Mouse (Mus musculus): ENCODE results near the gene Cdpf1. TPM values are rescaled to one million over a fixed set of nuclear protein-coding genes. Genes with fewer than 3 reads are reported as not detected.

The Cdpf1 gene
- polyA plus RNA-seq, 1 experiment from 2014 or later, result 20.7 TPM

DNA sequence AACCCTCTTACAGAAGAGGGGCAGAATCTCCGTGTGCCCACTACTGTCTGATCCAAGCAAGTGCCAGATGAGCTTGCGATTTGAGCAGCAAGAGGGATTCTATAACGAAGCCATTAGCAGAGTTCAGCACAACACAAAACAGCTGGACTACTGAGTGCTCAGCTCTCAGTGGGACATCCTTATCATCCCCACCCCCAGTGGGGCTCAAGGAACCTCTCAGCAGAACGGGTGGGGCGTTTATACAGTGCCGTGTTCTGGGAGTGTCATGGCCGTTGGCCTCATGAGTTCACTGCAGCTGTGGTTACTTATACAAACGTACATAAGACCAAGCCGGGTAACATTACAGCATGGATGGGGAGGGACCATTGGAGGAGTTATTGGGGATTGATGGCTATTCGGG, 1.9 kb upstream of the Cdpf1 start:
- no peaks in the 10 kb centered on the region for H3K9me3 ChIP-seq (ENCODE audit: control insufficient read depth, low read length)
- H3K36me3 ChIP-seq (ENCODE audit: control insufficient read depth, insufficient read depth, low read length), result no peaks in the 10 kb centered on the region
- WGBS, result 80% methylated on average over 10 of the region's 10 CpGs
- no peak overlapping the region for H3K4me3 ChIP-seq (ENCODE audit: low read depth, low read length)
- H3K4me2 ChIP-seq (ENCODE audit: low read depth, low read length, severe bottlenecking), result no peak overlapping the region
- DNase-seq (ENCODE audit: low spot score), result no peak
- H3K9ac ChIP-seq (ENCODE audit: low read length), result no peak overlapping the region
- ATAC-seq (replicated peaks; ENCODE audit: low FRiP score), result no peak
- H3K27me3 ChIP-seq (ENCODE audit: control insufficient read depth, insufficient read depth, low read length), result no peaks in the 10 kb centered on the region
- H3K27ac ChIP-seq (ENCODE audit: low read depth, low read length), result no peak overlapping the region
- H3K4me1 ChIP-seq (replicated peaks; ENCODE audit: control insufficient read depth, insufficient read depth, low read length), result peaks cover 6% of the 10 kb centered on the region; the same call in 1 of the 2 replicates

DNA sequence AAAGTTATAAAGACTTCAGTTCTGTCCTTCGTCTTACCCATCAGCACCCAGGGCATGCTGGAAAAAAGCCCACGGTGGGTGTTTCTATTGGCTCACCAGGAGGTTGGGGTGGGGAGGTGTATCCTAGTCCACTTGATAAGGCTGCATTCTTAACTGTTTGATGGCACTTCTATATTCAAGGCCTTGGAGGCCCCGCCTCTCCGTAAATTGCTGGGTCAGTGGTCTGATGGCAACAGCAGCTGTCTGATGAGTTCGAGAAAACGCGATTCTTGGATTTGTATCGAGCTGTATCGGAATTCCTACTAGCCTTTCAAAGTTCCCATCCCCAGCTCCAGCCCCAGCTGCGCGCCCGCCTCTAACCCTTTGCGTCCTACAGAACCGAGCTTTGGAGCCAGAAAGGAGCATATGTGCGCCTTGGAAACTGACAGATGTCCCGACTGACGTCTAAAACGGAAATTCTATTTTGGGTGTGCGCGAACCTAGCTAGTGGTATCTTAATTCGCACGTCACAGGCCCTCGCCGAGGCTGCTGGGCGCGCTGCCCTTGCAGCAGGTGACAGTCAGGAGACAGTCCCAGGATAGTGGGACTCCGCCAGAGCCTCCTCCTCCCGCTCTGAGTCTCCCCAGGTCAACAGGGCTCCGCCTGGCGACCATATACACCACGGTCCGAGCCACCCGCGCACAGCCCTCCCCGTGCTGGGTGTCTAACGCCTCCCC, 533 bp downstream of the Cdpf1 start:
- DNase-seq (ENCODE audit: low spot score) (no peak), ATAC-seq (replicated peaks; ENCODE audit: low FRiP score) (peak; percentile 86)
- 7% methylated on average over 36 of the region's 36 CpGs for WGBS

DNA sequence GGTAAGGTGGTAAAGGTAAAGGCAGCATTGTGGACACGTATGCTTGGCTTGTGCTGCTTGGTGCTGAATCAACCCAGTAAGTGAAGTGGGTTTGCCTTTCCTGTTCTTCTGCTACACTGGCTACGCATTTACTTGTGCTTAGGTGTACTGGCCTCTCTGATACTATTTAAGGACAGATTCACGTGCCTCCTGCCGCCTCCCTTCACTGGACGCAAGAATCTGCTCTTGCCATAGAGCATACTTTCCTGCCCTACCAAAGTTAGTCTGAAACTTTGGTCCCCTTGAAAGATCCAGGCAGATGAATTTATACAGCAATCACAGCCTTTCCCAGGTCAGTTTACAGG, 1.1 kb downstream of the Cdpf1 start:
- no peak overlapping the region for H3K27ac ChIP-seq (ENCODE audit: low read depth, low read length)
- no peaks in the 10 kb centered on the region for H3K9me3 ChIP-seq (ENCODE audit: control insufficient read depth, low read length)
- ATAC-seq (replicated peaks; ENCODE audit: low FRiP score) (no peak), DNase-seq (ENCODE audit: low spot score) (no peak)
- WGBS, result 86% methylated on average over 5 of the region's 5 CpGs
- peak overlapping the region; percentile 58 for H3K4me3 ChIP-seq (ENCODE audit: low read depth, low read length)
- peaks cover 6% of the 10 kb centered on the region; the same call in 1 of the 2 replicates for H3K4me1 ChIP-seq (replicated peaks; ENCODE audit: control insufficient read depth, insufficient read depth, low read length)
- H3K9ac ChIP-seq (ENCODE audit: low read length), result peak overlapping the region; percentile 81
- peak overlapping the region; percentile 84; the same call in 1 of the 2 replicates for H3K4me2 ChIP-seq (ENCODE audit: low read depth, low read length, severe bottlenecking)
- H3K36me3 ChIP-seq (ENCODE audit: control insufficient read depth, insufficient read depth, low read length), result no peaks in the 10 kb centered on the region
- no peaks in the 10 kb centered on the region for H3K27me3 ChIP-seq (ENCODE audit: control insufficient read depth, insufficient read depth, low read length)

More for the DNA sequence above, 533 bp downstream of the Cdpf1 start:
- peak overlapping the region; percentile 81 for H3K9ac ChIP-seq (ENCODE audit: low read length)
- no peaks in the 10 kb centered on the region for H3K9me3 ChIP-seq (ENCODE audit: control insufficient read depth, low read length)
- H3K27ac ChIP-seq (ENCODE audit: low read depth, low read length), result no peak overlapping the region; the same call in 1 of the 2 replicates
- peak overlapping the region; percentile 58 for H3K4me3 ChIP-seq (ENCODE audit: low read depth, low read length)
- peaks cover 6% of the 10 kb centered on the region; the same call in 1 of the 2 replicates for H3K4me1 ChIP-seq (replicated peaks; ENCODE audit: control insufficient read depth, insufficient read depth, low read length)
- no peaks in the 10 kb centered on the region for H3K36me3 ChIP-seq (ENCODE audit: control insufficient read depth, insufficient read depth, low read length)
- H3K27me3 ChIP-seq (ENCODE audit: control insufficient read depth, insufficient read depth, low read length), result no peaks in the 10 kb centered on the region
- peak overlapping the region; percentile 84 for H3K4me2 ChIP-seq (ENCODE audit: low read depth, low read length, severe bottlenecking)

DNA sequence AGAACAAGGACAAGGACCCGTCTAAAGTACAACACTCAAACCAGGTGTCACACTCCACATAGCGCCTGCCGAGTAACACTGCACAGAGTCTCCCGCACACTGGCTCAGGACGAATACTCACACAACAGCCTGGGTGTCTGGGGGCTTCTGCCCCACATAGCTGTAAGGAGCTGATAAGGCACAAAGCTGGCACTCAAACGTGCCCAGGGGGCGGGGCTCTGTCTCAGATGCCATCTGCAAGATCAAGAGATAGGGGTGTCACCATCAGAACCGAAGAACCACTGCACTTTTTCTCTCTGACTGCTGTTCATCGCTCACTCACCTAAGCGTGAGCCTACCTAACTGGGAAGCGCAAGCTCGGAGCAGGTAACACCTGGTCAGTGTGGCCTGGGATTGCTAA, 2.4 kb downstream of the Cdpf1 start:
- Histone ChIP-seq H3K4me3 (ENCODE audit: low read depth, low read length) (no peak overlapping the region), H3K36me3 (ENCODE audit: control insufficient read depth, insufficient read depth, low read length) (no peaks in the 10 kb centered on the region), H3K9me3 (ENCODE audit: control insufficient read depth, low read length) (no peaks in the 10 kb centered on the region), H3K4me1 (replicated peaks; ENCODE audit: control insufficient read depth, insufficient read depth, low read length) (peaks cover 6% of the 10 kb centered on the region; the same call in 1 of the 2 replicates), H3K27me3 (ENCODE audit: control insufficient read depth, insufficient read depth, low read length) (no peaks in the 10 kb centered on the region), H3K9ac (ENCODE audit: low read length) (no peak overlapping the region), H3K27ac (ENCODE audit: low read depth, low read length) (no peak overlapping the region), H3K4me2 (ENCODE audit: low read depth, low read length, severe bottlenecking) (no peak overlapping the region)
- no peak for DNase-seq (ENCODE audit: low spot score)
- 89% methylated on average over 12 of the region's 12 CpGs for WGBS
- no peak for ATAC-seq (replicated peaks; ENCODE audit: low FRiP score)

DNA sequence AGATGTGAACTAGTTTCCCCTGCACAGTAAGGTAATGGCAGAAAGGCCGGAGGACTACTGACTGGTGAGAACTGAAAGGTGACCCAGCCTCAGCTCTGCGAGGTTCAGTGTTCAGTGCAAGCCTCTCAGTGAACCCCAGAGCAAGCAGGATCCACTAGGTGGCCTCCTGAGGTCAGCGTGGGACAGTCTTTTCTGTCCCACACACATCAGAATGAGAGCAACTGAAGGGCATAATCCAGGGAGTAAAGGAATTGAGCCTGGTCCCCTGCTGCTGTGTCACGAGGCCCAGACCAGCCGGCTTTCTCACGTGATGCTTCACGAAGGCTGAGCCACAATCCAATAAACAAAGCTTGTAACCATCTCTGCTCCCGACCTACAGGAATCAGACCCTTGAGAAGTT, 3.1 kb downstream of the Cdpf1 start:
- no peak overlapping the region for H3K4me2 ChIP-seq (ENCODE audit: low read depth, low read length, severe bottlenecking)
- H3K9me3 ChIP-seq (ENCODE audit: control insufficient read depth, low read length), result no peaks in the 10 kb centered on the region
- no peaks in the 10 kb centered on the region for H3K27me3 ChIP-seq (ENCODE audit: control insufficient read depth, insufficient read depth, low read length)
- H3K27ac ChIP-seq (ENCODE audit: low read depth, low read length), result no peak overlapping the region
- H3K4me3 ChIP-seq (ENCODE audit: low read depth, low read length), result no peak overlapping the region
- DNase-seq (ENCODE audit: low spot score) (no peak), ATAC-seq (replicated peaks; ENCODE audit: low FRiP score) (no peak)
- peaks cover 6% of the 10 kb centered on the region; the same call in 1 of the 2 replicates for H3K4me1 ChIP-seq (replicated peaks; ENCODE audit: control insufficient read depth, insufficient read depth, low read length)
- H3K9ac ChIP-seq (ENCODE audit: low read length), result no peak overlapping the region
- 48% methylated on average over 8 of the region's 8 CpGs for WGBS
- no peaks in the 10 kb centered on the region for H3K36me3 ChIP-seq (ENCODE audit: control insufficient read depth, insufficient read depth, low read length)

DNA sequence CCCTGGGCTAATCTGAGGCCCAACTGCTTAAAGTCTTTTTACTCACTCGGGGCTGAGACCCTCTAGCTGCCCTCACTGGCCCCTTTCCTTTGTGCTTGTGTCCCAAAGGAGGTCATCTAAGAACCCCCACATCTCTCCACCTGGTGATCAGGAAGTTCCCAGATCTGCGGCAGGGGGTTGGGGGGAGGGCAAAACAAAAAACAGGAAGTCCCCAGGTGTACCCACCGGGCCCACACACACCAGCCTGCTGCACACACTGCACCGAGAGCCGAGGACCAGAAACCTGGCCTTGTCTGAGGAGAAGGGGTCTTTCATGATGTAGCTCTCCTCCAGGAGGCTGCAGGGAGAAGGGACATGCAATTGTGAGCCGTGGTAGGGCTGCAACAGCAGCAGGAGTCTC, 3.5 kb downstream of the Cdpf1 start:
- Histone ChIP-seq H3K4me1 (replicated peaks; ENCODE audit: control insufficient read depth, insufficient read depth, low read length) (peaks cover 6% of the 10 kb centered on the region; the same call in 1 of the 2 replicates), H3K36me3 (ENCODE audit: control insufficient read depth, insufficient read depth, low read length) (no peaks in the 10 kb centered on the region), H3K27me3 (ENCODE audit: control insufficient read depth, insufficient read depth, low read length) (no peaks in the 10 kb centered on the region), H3K4me3 (ENCODE audit: low read depth, low read length) (no peak overlapping the region), H3K9me3 (ENCODE audit: control insufficient read depth, low read length) (no peaks in the 10 kb centered on the region), H3K27ac (ENCODE audit: low read depth, low read length) (no peak overlapping the region), H3K4me2 (ENCODE audit: low read depth, low read length, severe bottlenecking) (no peak overlapping the region), H3K9ac (ENCODE audit: low read length) (no peak overlapping the region)
- 74% methylated on average over 6 of the region's 6 CpGs for WGBS
- ATAC-seq (replicated peaks; ENCODE audit: low FRiP score) (no peak), DNase-seq (ENCODE audit: low spot score) (no peak)

DNA sequence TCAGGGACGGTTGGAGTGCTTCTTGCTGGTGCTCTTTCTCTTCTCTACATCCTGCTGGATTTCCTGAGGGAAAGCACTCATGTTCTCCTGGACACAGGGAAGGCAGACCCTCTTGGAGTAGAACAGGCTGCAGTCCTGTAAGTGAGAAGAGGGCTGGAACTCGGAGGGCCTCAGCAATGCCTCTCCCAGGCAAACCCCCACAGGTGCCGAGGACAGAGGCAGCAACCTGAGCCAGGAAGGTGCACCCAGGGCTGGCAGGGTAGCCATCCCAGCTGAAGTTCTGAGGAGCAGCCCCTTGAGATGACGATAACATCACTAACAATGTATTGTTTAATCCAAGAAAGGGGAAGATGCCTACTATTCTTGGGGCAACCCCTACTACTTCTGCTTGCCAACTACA, 4.1 kb downstream of the Cdpf1 start:
- H3K9ac ChIP-seq (ENCODE audit: low read length), result no peak overlapping the region
- WGBS, result 86% methylated on average over 4 of the region's 4 CpGs
- no peaks in the 10 kb centered on the region for H3K36me3 ChIP-seq (ENCODE audit: control insufficient read depth, insufficient read depth, low read length)
- H3K27ac ChIP-seq (ENCODE audit: low read depth, low read length), result no peak overlapping the region
- H3K27me3 ChIP-seq (ENCODE audit: control insufficient read depth, insufficient read depth, low read length), result no peaks in the 10 kb centered on the region
- no peaks in the 10 kb centered on the region for H3K9me3 ChIP-seq (ENCODE audit: control insufficient read depth, low read length)
- H3K4me1 ChIP-seq (replicated peaks; ENCODE audit: control insufficient read depth, insufficient read depth, low read length), result peaks cover 6% of the 10 kb centered on the region; the same call in 1 of the 2 replicates
- DNase-seq (ENCODE audit: low spot score) (no peak), ATAC-seq (replicated peaks; ENCODE audit: low FRiP score) (no peak)
- no peak overlapping the region for H3K4me2 ChIP-seq (ENCODE audit: low read depth, low read length, severe bottlenecking)
- no peak overlapping the region for H3K4me3 ChIP-seq (ENCODE audit: low read depth, low read length)

DNA sequence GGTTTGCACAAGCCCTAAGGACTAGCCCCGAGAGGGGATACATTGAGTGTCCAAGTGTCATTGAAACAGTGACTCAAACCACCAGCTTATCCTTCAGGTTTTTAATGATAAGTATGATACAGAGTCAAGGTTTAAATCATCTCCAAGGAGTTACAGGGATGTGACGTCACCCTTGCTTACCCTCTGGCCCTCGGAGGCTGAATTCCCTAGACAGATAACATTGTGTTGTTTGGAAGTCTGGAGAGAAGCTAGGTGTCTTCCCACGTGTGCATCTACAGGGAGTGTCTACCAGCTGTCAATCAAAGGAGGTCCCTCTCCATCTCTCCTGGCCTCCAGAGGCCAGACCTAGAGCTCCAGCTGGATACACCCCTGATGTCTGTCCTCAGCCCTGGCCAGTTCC, 4.6 kb downstream of the Cdpf1 start:
- H3K27ac ChIP-seq (ENCODE audit: low read depth, low read length), result no peak overlapping the region
- no peaks in the 10 kb centered on the region for H3K27me3 ChIP-seq (ENCODE audit: control insufficient read depth, insufficient read depth, low read length)
- no peaks in the 10 kb centered on the region for H3K9me3 ChIP-seq (ENCODE audit: control insufficient read depth, low read length)
- no peaks in the 10 kb centered on the region for H3K36me3 ChIP-seq (ENCODE audit: control insufficient read depth, insufficient read depth, low read length)
- no peak overlapping the region for H3K4me3 ChIP-seq (ENCODE audit: low read depth, low read length)
- H3K4me2 ChIP-seq (ENCODE audit: low read depth, low read length, severe bottlenecking), result no peak overlapping the region
- 88% methylated on average over 4 of the region's 4 CpGs for WGBS
- peaks cover 6% of the 10 kb centered on the region; the same call in 1 of the 2 replicates for H3K4me1 ChIP-seq (replicated peaks; ENCODE audit: control insufficient read depth, insufficient read depth, low read length)
- no peak for ATAC-seq (replicated peaks; ENCODE audit: low FRiP score)
- H3K9ac ChIP-seq (ENCODE audit: low read length), result no peak overlapping the region
- DNase-seq (ENCODE audit: low spot score), result no peak

DNA sequence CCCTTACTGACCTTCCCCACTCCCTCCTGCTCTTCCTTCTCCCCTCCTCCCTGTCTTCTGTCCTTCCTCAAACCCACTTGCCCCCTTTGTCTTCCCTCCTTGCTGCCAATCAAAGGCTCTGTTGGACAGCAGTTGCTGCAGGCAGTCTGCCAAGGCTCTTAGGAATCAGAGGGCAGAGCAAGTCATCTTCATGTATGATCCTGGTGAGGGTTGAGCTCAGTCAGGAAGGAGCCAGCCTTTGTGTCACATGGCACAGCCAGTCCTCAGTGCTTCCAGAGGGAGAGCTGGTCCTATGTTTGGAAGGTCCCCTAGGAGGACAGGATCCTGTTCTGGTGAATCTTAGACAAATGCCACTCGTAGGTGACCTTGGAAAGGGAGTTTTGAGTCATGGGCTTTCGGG, 8.6 kb downstream of the Cdpf1 start:
- H3K4me2 ChIP-seq (ENCODE audit: low read depth, low read length, severe bottlenecking), result no peak overlapping the region
- H3K4me3 ChIP-seq (ENCODE audit: low read depth, low read length), result no peak overlapping the region
- no peaks in the 10 kb centered on the region for H3K4me1 ChIP-seq (replicated peaks; ENCODE audit: control insufficient read depth, insufficient read depth, low read length)
- H3K36me3 ChIP-seq (ENCODE audit: control insufficient read depth, insufficient read depth, low read length), result no peaks in the 10 kb centered on the region
- H3K9me3 ChIP-seq (ENCODE audit: control insufficient read depth, low read length), result no peaks in the 10 kb centered on the region
- no peak for DNase-seq (ENCODE audit: low spot score)
- no peak for ATAC-seq (replicated peaks; ENCODE audit: low FRiP score)
- H3K9ac ChIP-seq (ENCODE audit: low read length), result no peak overlapping the region
- no peaks in the 10 kb centered on the region for H3K27me3 ChIP-seq (ENCODE audit: control insufficient read depth, insufficient read depth, low read length)
- H3K27ac ChIP-seq (ENCODE audit: low read depth, low read length), result no peak overlapping the region
- WGBS, result 76% methylated on average over 2 of the region's 2 CpGs

Data from forebrain, embryonic 11.5 days (tissue).